Mouse (Mus musculus) left cerebral cortex, postnatal 36 days (tissue): ENCODE data around the gene Nrf1. TPM values are rescaled to one million over a fixed set of nuclear protein-coding genes. Genes with fewer than 3 reads are reported as not detected.

Source experiments
- DNase-seq, 2 experiments: peaks; one replicate each; pipeline ENCODE4 v3.0.0; 2021 to 2022; ENCODE audit warnings: low spot score in 2 of 2, mixed read lengths in 1 of 2
- intact Hi-C: fragments of 180-260 bp; cut with DNase I; formaldehyde crosslinking; loops from one replicate; pipeline ENCODE4 v1.15.1; 2025
- total RNA-seq, 2 experiments: library from RNA; stranded (reverse); gene quantifications; 2 replicates each; pipeline ENCODE4 v1.2.3; 2021

Gene Nrf1
- total RNA-seq, 2 experiments from 2014 or later = 19.8 to 23.1 TPM

GRCm38 (mm10) chr6:30066746-30067145 is 19.0 kb downstream of the Nrf1 start:
- DNase-seq = no peak
- intact Hi-C loops = no loop called here

GRCm38 (mm10) chr6:30072476-30072875 is 24.7 kb downstream of the Nrf1 start:
- no peak for DNase-seq
- intact Hi-C loops = no loop called here

GRCm38 (mm10) chr6:30078938-30079529 is 31.2 kb downstream of the Nrf1 start:
- DNase-seq = no peak
- intact Hi-C loops = no loop called here

- peak in 1 of 2 experiments; percentile 17 for DNase-seq
- intact Hi-C loops = loop anchor here (5.0 kb wide), 1 partner anchor 229 kb away; no protein-coding TSS in a partner anchor
These were observed 33.6 kb downstream of the Nrf1 start for GRCm38 (mm10) chr6:30081339-30081738.

- intact Hi-C loops = loop anchor here (5.0 kb wide), 1 partner anchor 231 kb away; no protein-coding TSS in a partner anchor
- no peak for DNase-seq
These were observed 35.5 kb downstream of the Nrf1 start for GRCm38 (mm10) chr6:30083307-30083706.

GRCm38 (mm10) chr6:30085351-30085750 is 37.6 kb downstream of the Nrf1 start:
- intact Hi-C loops = no loop called here
- no peak for DNase-seq

GRCm38 (mm10) chr6:30091221-30091620 is 43.4 kb downstream of the Nrf1 start:
- no peak for DNase-seq
- intact Hi-C loops = loop anchor here (5.0 kb wide), 2 partner anchors 116 to 266 kb away; no protein-coding TSS in a partner anchor

GRCm38 (mm10) chr6:30092816-30093215 is 45.0 kb downstream of the Nrf1 start:
- DNase-seq = no peak
- intact Hi-C loops = loop anchor here (5.0 kb wide), 2 partner anchors 114 to 264 kb away; no protein-coding TSS in a partner anchor

- DNase-seq = no peak
- intact Hi-C loops = no loop called here
These were observed 54.1 kb downstream of the Nrf1 start for GRCm38 (mm10) chr6:30101773-30102415.

GRCm38 (mm10) chr6:30106091-30106490 is 58.3 kb downstream of the Nrf1 start:
- no peak for DNase-seq
- intact Hi-C loops = no loop called here

- no peak for DNase-seq
- intact Hi-C loops = no loop called here
These were observed 59.7 kb downstream of the Nrf1 start for GRCm38 (mm10) chr6:30107456-30107855.

GRCm38 (mm10) chr6:30109820-30110502 is 62.2 kb downstream of the Nrf1 start:
- no peak for DNase-seq
- intact Hi-C loops = no loop called here

- intact Hi-C loops = no loop called here
- no peak for DNase-seq
These were observed 64.8 kb downstream of the Nrf1 start for GRCm38 (mm10) chr6:30112349-30113132.

- intact Hi-C loops = no loop called here
- DNase-seq = peak in 1 of 2 experiments; percentile 19
These were observed 66.3 kb downstream of the Nrf1 start for GRCm38 (mm10) chr6:30114101-30114500.

- DNase-seq = no peak
- intact Hi-C loops = no loop called here
These were observed 73.4 kb downstream of the Nrf1 start for GRCm38 (mm10) chr6:30121152-30121551.

GRCm38 (mm10) chr6:30121600-30121999 is 73.8 kb downstream of the Nrf1 start:
- intact Hi-C loops = no loop called here

GRCm38 (mm10) chr6:30123391-30123790 is 75.6 kb downstream of the Nrf1 start:
- intact Hi-C loops = no loop called here
- DNase-seq = no peak

More at GRCm38 (mm10) chr6:30121600-30121999, 73.8 kb downstream of the Nrf1 start:
- DNase-seq = no peak

GRCm38 (mm10) chr6:30126060-30126459 is 78.3 kb downstream of the Nrf1 start:
- intact Hi-C loops = no loop called here
- no peak for DNase-seq

- intact Hi-C loops = no loop called here
- DNase-seq = no peak
These were observed 79.0 kb downstream of the Nrf1 start for GRCm38 (mm10) chr6:30126766-30127165.

GRCm38 (mm10) chr6:30132399-30132798 is 84.6 kb downstream of the Nrf1 start:
- intact Hi-C loops = no loop called here
- DNase-seq = no peak
